Mouse (Mus musculus): ENCODE data around the gene Mta1. TPM values are rescaled to one million over a fixed set of nuclear protein-coding genes. Genes with fewer than 3 reads are reported as not detected.

The Mta1 gene
- polyA plus RNA-seq, 1 experiment from 2014 or later, result 13.4 TPM

GRCm38 (mm10) chr12:113136492-113137020 is 38.5 kb downstream of the Mta1 start:
- Histone ChIP-seq H3K27me3 (replicated peaks; ENCODE audit: control insufficient read depth, insufficient read depth, low read length) (no peaks in the 10 kb centered on the region), H3K4me2 (ENCODE audit: low read length) (no peak overlapping the region), H3K4me1 (ENCODE audit: control insufficient read depth, insufficient read depth, low read depth, low read length) (peaks cover 20% of the 10 kb centered on the region), H3K9ac (ENCODE audit: low read depth, low read length) (no peak overlapping the region), H3K27ac (ENCODE audit: low read depth, low read length) (no peak overlapping the region), H3K4me3 (ENCODE audit: low read length) (no peak overlapping the region), H3K36me3 (ENCODE audit: control insufficient read depth, insufficient read depth, low read length) (peaks cover 47% of the 10 kb centered on the region), H3K9me3 (ENCODE audit: control insufficient read depth, low read length) (no peaks in the 10 kb centered on the region)
- 78% methylated on average over 17 of the region's 17 CpGs for WGBS
- no peak for ATAC-seq

- H3K27ac ChIP-seq (ENCODE audit: low read depth, low read length), result no peak overlapping the region
- H3K4me2 ChIP-seq (ENCODE audit: low read length), result no peak overlapping the region
- H3K9me3 ChIP-seq (ENCODE audit: control insufficient read depth, low read length), result no peaks in the 10 kb centered on the region
- H3K27me3 ChIP-seq (replicated peaks; ENCODE audit: control insufficient read depth, insufficient read depth, low read length), result no peaks in the 10 kb centered on the region
- WGBS, result 86% methylated on average over 18 of the region's 18 CpGs
- H3K4me1 ChIP-seq (ENCODE audit: control insufficient read depth, insufficient read depth, low read depth, low read length), result peaks cover 30% of the 10 kb centered on the region
- ATAC-seq, result no peak
- H3K9ac ChIP-seq (ENCODE audit: low read depth, low read length), result no peak overlapping the region
- no peak overlapping the region for H3K4me3 ChIP-seq (ENCODE audit: low read length)
- peaks cover 38% of the 10 kb centered on the region for H3K36me3 ChIP-seq (ENCODE audit: control insufficient read depth, insufficient read depth, low read length)
These were observed 39.5 kb downstream of the Mta1 start for GRCm38 (mm10) chr12:113137260-113138213.

GRCm38 (mm10) chr12:113138291-113138690 is 40.2 kb downstream of the Mta1 start:
- Histone ChIP-seq H3K27ac (ENCODE audit: low read depth, low read length) (no peak overlapping the region), H3K4me3 (ENCODE audit: low read length) (no peak overlapping the region), H3K4me2 (ENCODE audit: low read length) (no peak overlapping the region), H3K4me1 (ENCODE audit: control insufficient read depth, insufficient read depth, low read depth, low read length) (peaks cover 38% of the 10 kb centered on the region), H3K9ac (ENCODE audit: low read depth, low read length) (no peak overlapping the region), H3K9me3 (ENCODE audit: control insufficient read depth, low read length) (no peaks in the 10 kb centered on the region), H3K27me3 (replicated peaks; ENCODE audit: control insufficient read depth, insufficient read depth, low read length) (no peaks in the 10 kb centered on the region), H3K36me3 (ENCODE audit: control insufficient read depth, insufficient read depth, low read length) (peaks cover 31% of the 10 kb centered on the region)
- ATAC-seq, result no peak
- 76% methylated on average over 6 of the region's 6 CpGs for WGBS

- peaks cover 38% of the 10 kb centered on the region for H3K4me1 ChIP-seq (ENCODE audit: control insufficient read depth, insufficient read depth, low read depth, low read length)
- peak overlapping the region; percentile 60 for H3K4me3 ChIP-seq (ENCODE audit: low read length)
- peak; percentile 0 for ATAC-seq
- peak overlapping the region; percentile 77 for H3K27ac ChIP-seq (ENCODE audit: low read depth, low read length)
- no peaks in the 10 kb centered on the region for H3K9me3 ChIP-seq (ENCODE audit: control insufficient read depth, low read length)
- WGBS, result 28% methylated on average over 11 of the region's 11 CpGs
- H3K27me3 ChIP-seq (replicated peaks; ENCODE audit: control insufficient read depth, insufficient read depth, low read length), result no peaks in the 10 kb centered on the region
- peak overlapping the region; percentile 75 for H3K9ac ChIP-seq (ENCODE audit: low read depth, low read length)
- peaks cover 22% of the 10 kb centered on the region for H3K36me3 ChIP-seq (ENCODE audit: control insufficient read depth, insufficient read depth, low read length)
- H3K4me2 ChIP-seq (ENCODE audit: low read length), result peak overlapping the region; percentile 69
These were observed 41.1 kb downstream of the Mta1 start for GRCm38 (mm10) chr12:113138901-113139864.

GRCm38 (mm10) chr12:113139908-113140615 is 42.0 kb downstream of the Mta1 start, which contains the start of gene Crip2:
Gene Crip2, plus strand, starts transcription at chr12:113140236.
- Histone ChIP-seq H3K4me1 (ENCODE audit: control insufficient read depth, insufficient read depth, low read depth, low read length) (peaks cover 38% of the 10 kb centered on the region), H3K27me3 (replicated peaks; ENCODE audit: control insufficient read depth, insufficient read depth, low read length) (no peaks in the 10 kb centered on the region), H3K4me2 (ENCODE audit: low read length) (peak within 1 kb of the TSS; percentile 69), H3K9ac (ENCODE audit: low read depth, low read length) (peak within 1 kb of the TSS; percentile 75), H3K36me3 (ENCODE audit: control insufficient read depth, insufficient read depth, low read length) (peaks cover 16% of the 10 kb centered on the region), H3K9me3 (ENCODE audit: control insufficient read depth, low read length) (no peaks in the 10 kb centered on the region), H3K27ac (ENCODE audit: low read depth, low read length) (peak within 1 kb of the TSS; percentile 77), H3K4me3 (ENCODE audit: low read length) (peak within 1 kb of the TSS; percentile 60)
- WGBS, result under 1% methylated on average over 54 of the region's 68 CpGs
- peak; percentile 83 for ATAC-seq

GRCm38 (mm10) chr12:113140616-113141411 is 42.7 kb downstream of the Mta1 start:
- Histone ChIP-seq H3K4me3 (ENCODE audit: low read length) (peak overlapping the region; percentile 60), H3K36me3 (ENCODE audit: control insufficient read depth, insufficient read depth, low read length) (peaks cover 8% of the 10 kb centered on the region), H3K9ac (ENCODE audit: low read depth, low read length) (peak overlapping the region; percentile 75), H3K4me1 (ENCODE audit: control insufficient read depth, insufficient read depth, low read depth, low read length) (peaks cover 38% of the 10 kb centered on the region), H3K4me2 (ENCODE audit: low read length) (peak overlapping the region; percentile 69), H3K27ac (ENCODE audit: low read depth, low read length) (peak overlapping the region; percentile 77), H3K9me3 (ENCODE audit: control insufficient read depth, low read length) (no peaks in the 10 kb centered on the region), H3K27me3 (replicated peaks; ENCODE audit: control insufficient read depth, insufficient read depth, low read length) (no peaks in the 10 kb centered on the region)
- WGBS, result 1% methylated on average over 49 of the region's 49 CpGs
- ATAC-seq, result no peak

GRCm38 (mm10) chr12:113141531-113141973 is 43.5 kb downstream of the Mta1 start:
- Histone ChIP-seq H3K4me1 (ENCODE audit: control insufficient read depth, insufficient read depth, low read depth, low read length) (peaks cover 43% of the 10 kb centered on the region), H3K27me3 (replicated peaks; ENCODE audit: control insufficient read depth, insufficient read depth, low read length) (no peaks in the 10 kb centered on the region), H3K9ac (ENCODE audit: low read depth, low read length) (peak overlapping the region; percentile 75), H3K4me3 (ENCODE audit: low read length) (peak overlapping the region; percentile 60), H3K4me2 (ENCODE audit: low read length) (peak overlapping the region; percentile 69), H3K9me3 (ENCODE audit: control insufficient read depth, low read length) (no peaks in the 10 kb centered on the region), H3K36me3 (ENCODE audit: control insufficient read depth, insufficient read depth, low read length) (peaks cover under 1% of the 10 kb centered on the region), H3K27ac (ENCODE audit: low read depth, low read length) (peak overlapping the region; percentile 77)
- WGBS, result 23% methylated on average over 8 of the region's 8 CpGs
- no peak for ATAC-seq
